Mouse (Mus musculus) heart, embryonic 12.5 days (tissue): Measurements from ENCODE around the gene Kctd17. TPM values are rescaled to one million over a fixed set of nuclear protein-coding genes. Genes with fewer than 3 reads are reported as not detected.
A peak's percentile ranks its signal among the peaks of the same experiment; 100 is the strongest.

Source experiments
- ATAC-seq: fragments of 200-750 bp; cut with Nextera tagmentation; 2 replicates; pipeline ENCODE4 v1.8.0; 2017; ENCODE audit warnings: moderate TSS enrichment, moderate library complexity; ENCODE audit not compliant: insufficient number of reproducible peaks, low FRiP score
- H3K27ac ChIP-seq: fragments of 300-500 bp; sonication (generic); 2 replicates; pipeline ENCODE4 v1.5.1; 2016; ENCODE audit warnings: mild to moderate bottlenecking, moderate library complexity; ENCODE audit not compliant: poor library complexity, severe bottlenecking
- H3K27me3 ChIP-seq: fragments of 300-500 bp; sonication (generic); replicated peaks from 2 replicates; pipeline ENCODE4 v1.6.1; 2016; ENCODE audit warnings: mild to moderate bottlenecking, moderate library complexity
- H3K36me3 ChIP-seq: fragments of 300-500 bp; sonication (generic); 2 replicates; pipeline ENCODE4 v1.6.1; 2016; ENCODE audit warnings: mild to moderate bottlenecking, moderate library complexity
- H3K4me1 ChIP-seq: fragments of 300-500 bp; sonication (generic); replicated peaks from 2 replicates; pipeline ENCODE4 v1.6.1; 2016; ENCODE audit warnings: mild to moderate bottlenecking
- H3K4me2 ChIP-seq: fragments of 300-500 bp; sonication (generic); 2 replicates; pipeline ENCODE4 v1.6.1; 2016; ENCODE audit warnings: mild to moderate bottlenecking, moderate library complexity
- H3K4me3 ChIP-seq: fragments of 300-500 bp; sonication (generic); 2 replicates; pipeline ENCODE4 v1.5.1; 2016; ENCODE audit warnings: mild to moderate bottlenecking
- H3K9ac ChIP-seq: fragments of 300-500 bp; sonication (generic); 2 replicates; pipeline ENCODE4 v1.6.1; 2016; ENCODE audit warnings: mild to moderate bottlenecking, moderate library complexity
- H3K9me3 ChIP-seq: fragments of 300-500 bp; sonication (generic); replicated peaks from 2 replicates; pipeline ENCODE4 v1.6.1; 2016; ENCODE audit warnings: mild to moderate bottlenecking, moderate library complexity
- WGBS: fragments of 180-500 bp; shearing (Covaris S2); methylation state at CpG from one replicate; pipeline ENCODE4 v1.1.7; 2016; 5-methylcytosine and 5-hydroxymethylcytosine counted together
- polyA plus RNA-seq: library from polyadenylated mRNA; unstranded; fragments of >200 nt; fragmentation: Nextera tagmentation; extraction: Ambion mirVana; gene quantifications from 2 replicates; pipeline ENCODE4 v1.2.1, GENCODE M21; 2016

Kctd17 gene
- polyA plus RNA-seq, 1 experiment from 2014 or later = 19.9 TPM

DNA sequence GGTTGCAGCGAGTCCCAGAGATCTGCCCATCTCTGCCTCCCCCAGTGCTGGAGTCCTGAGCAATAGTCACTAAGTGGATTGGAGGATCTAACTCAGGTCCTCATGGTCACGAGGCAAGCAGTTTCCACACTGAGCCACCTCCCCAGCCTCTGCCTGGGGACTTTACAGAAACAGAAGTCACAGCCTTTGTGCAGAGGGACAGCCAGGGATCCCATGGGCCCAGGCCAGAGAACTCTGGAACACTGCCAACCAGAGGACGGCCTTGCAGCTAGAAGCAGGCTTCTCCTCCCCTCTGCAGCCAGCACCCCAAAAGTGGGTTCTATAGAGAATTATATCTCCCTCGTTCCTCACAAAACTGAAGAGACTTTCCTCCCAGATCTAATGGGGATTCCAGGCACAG is 26.4 kb upstream of the Kctd17 start:
- no peak overlapping the region for H3K27ac ChIP-seq
- H3K4me2 ChIP-seq = no peak overlapping the region
- peak overlapping the region; percentile 25; the same call in 1 of the 2 replicates for H3K9ac ChIP-seq

GRCm38 (mm10) chr15:78402423-78402822 is 25.9 kb upstream of the Kctd17 start:
- no peak for ATAC-seq
- H3K27me3 ChIP-seq = peaks cover 2% of the 10 kb centered on the region; the same call in 1 of the 2 replicates
- H3K27ac ChIP-seq = no peak overlapping the region
- no peaks in the 10 kb centered on the region for H3K9me3 ChIP-seq
- 77% methylated on average over 7 of the region's 7 CpGs for WGBS
- peaks cover 49% of the 10 kb centered on the region for H3K4me1 ChIP-seq
- no peaks in the 10 kb centered on the region for H3K36me3 ChIP-seq
- no peak overlapping the region for H3K4me3 ChIP-seq
- H3K4me2 ChIP-seq = no peak overlapping the region
- no peak overlapping the region for H3K9ac ChIP-seq

More for the DNA sequence above, 26.4 kb upstream of the Kctd17 start:
- no peaks in the 10 kb centered on the region for H3K27me3 ChIP-seq
- ATAC-seq = no peak
- H3K36me3 ChIP-seq = no peaks in the 10 kb centered on the region
- WGBS = 49% methylated on average over 4 of the region's 4 CpGs
- H3K4me3 ChIP-seq = no peak overlapping the region
- peaks cover 44% of the 10 kb centered on the region for H3K4me1 ChIP-seq
- no peaks in the 10 kb centered on the region for H3K9me3 ChIP-seq

DNA sequence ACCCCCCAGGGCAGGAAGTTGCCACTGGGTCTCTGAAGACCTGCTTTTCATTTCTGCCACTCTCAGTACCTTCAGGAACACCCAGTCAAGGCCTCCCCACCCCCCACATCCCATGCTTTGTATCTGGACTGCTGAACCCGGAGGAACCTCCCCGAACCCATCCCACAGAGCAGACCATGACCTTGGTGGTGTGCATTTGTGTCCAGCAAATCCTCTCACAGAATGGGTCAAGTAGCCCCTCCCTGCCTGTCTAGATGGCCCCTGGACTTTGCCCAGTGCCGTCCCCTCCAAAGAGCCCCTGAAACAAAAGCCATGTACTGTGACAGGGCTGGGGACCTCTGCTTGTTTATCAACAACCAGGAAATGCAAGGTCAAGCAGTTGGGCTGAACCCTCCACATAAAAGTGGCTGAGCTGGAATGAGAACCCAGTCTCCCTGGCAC is 25.0 kb upstream of the Kctd17 start:
- no peaks in the 10 kb centered on the region for H3K9me3 ChIP-seq

GRCm38 (mm10) chr15:78403896-78404295 is 24.5 kb upstream of the Kctd17 start:
- Histone ChIP-seq H3K9ac (peak overlapping the region; percentile 4; the same call in 1 of the 2 replicates), H3K4me1 (peaks cover 53% of the 10 kb centered on the region), H3K27ac (0 out of 2 replicates have a peak overlapping the region, but pooled peaks have one; percentile 11), H3K36me3 (no peaks in the 10 kb centered on the region), H3K4me2 (peak overlapping the region; percentile 17; the same call in 1 of the 2 replicates), H3K9me3 (no peaks in the 10 kb centered on the region), H3K27me3 (peaks cover 16% of the 10 kb centered on the region), H3K4me3 (no peak overlapping the region)
- ATAC-seq = no peak
- 44% methylated on average over 1 of the region's 1 CpGs for WGBS

More for the DNA sequence above, 25.0 kb upstream of the Kctd17 start:
- 35% methylated on average over 3 of the region's 3 CpGs for WGBS
- peaks cover 53% of the 10 kb centered on the region for H3K4me1 ChIP-seq
- H3K4me3 ChIP-seq = no peak overlapping the region
- no peaks in the 10 kb centered on the region for H3K36me3 ChIP-seq
- ATAC-seq = no peak
- H3K27ac ChIP-seq = peak overlapping the region; percentile 11; the same call in 1 of the 2 replicates
- peak overlapping the region; percentile 17; the same call in 1 of the 2 replicates for H3K4me2 ChIP-seq
- H3K9ac ChIP-seq = peak overlapping the region; percentile 4; the same call in 1 of the 2 replicates
- H3K27me3 ChIP-seq = peaks cover 11% of the 10 kb centered on the region

GRCm38 (mm10) chr15:78405098-78405497 is 23.3 kb upstream of the Kctd17 start:
- ATAC-seq = no peak
- H3K27me3 ChIP-seq = peaks cover 28% of the 10 kb centered on the region
- H3K9me3 ChIP-seq = no peaks in the 10 kb centered on the region
- H3K4me2 ChIP-seq = peak overlapping the region; percentile 90
- H3K4me1 ChIP-seq = peaks cover 59% of the 10 kb centered on the region
- H3K36me3 ChIP-seq = no peaks in the 10 kb centered on the region
- H3K4me3 ChIP-seq = peak overlapping the region; percentile 69
- H3K9ac ChIP-seq = peak overlapping the region; percentile 83; the same call in 1 of the 2 replicates
- no peak overlapping the region for H3K27ac ChIP-seq
- WGBS = 55% methylated on average over 11 of the region's 11 CpGs

DNA sequence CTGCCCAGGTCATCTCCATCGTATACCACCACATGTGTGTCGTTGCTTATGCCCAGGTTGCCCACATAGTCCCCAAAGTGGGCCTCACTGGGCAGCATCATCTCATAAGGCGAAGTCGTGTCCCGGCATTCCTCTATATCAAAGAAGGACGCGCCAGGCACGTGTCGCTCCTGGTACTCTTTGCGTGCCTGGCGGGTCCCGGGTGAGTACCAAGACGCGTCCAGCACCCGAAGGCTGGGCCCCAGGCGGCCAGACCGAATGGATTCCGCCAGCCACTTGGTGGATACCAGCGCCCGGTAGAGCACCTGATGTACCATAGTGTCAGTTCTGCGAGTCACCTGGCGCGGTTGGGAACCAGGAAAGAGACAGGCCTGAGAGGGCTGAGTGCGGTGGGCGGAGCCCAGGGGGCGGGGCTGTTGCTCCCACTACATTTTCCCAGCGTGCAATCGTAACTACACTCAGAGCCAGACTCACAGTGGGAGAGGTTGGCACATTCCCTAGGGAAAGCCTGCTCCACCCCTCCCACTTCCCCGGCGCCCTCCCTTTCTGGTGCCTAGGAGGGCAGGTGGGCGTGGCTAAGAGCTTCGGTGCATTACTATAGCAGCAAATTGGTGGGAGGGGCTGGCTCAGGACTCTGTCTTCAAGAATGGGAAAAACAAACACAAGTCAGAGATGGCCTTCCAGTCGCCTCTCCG is 22.7 kb upstream of the Kctd17 start, which contains the start of gene Tst:
TSS of gene Tst (minus strand) at position 391 of the 695 bp plus-strand sequence.
- peak within 1 kb of the TSS; percentile 83 for H3K9ac ChIP-seq
- H3K27ac ChIP-seq = peak within 1 kb of the TSS; percentile 89
- peak within 1 kb of the TSS; percentile 69 for H3K4me3 ChIP-seq
- peaks cover 34% of the 10 kb centered on the region for H3K27me3 ChIP-seq
- H3K36me3 ChIP-seq = no peaks in the 10 kb centered on the region
- peak within 1 kb of the TSS; percentile 90 for H3K4me2 ChIP-seq
- H3K4me1 ChIP-seq = peaks cover 64% of the 10 kb centered on the region
- peak; percentile 67 for ATAC-seq
- WGBS = 2% methylated on average over 34 of the region's 34 CpGs
- H3K9me3 ChIP-seq = no peaks in the 10 kb centered on the region

GRCm38 (mm10) chr15:78406293-78406934 is 21.9 kb upstream of the Kctd17 start, which contains the start of gene Mpst:
Gene Mpst, plus strand, starts transcription at chr15:78406416.
- peak within 1 kb of the TSS; percentile 89 for H3K27ac ChIP-seq
- peak within 1 kb of the TSS; percentile 90 for H3K4me2 ChIP-seq
- H3K27me3 ChIP-seq = peaks cover 41% of the 10 kb centered on the region
- peaks cover 66% of the 10 kb centered on the region for H3K4me1 ChIP-seq
- peak; percentile 90 for ATAC-seq
- peak within 1 kb of the TSS; percentile 69 for H3K4me3 ChIP-seq
- H3K36me3 ChIP-seq = no peaks in the 10 kb centered on the region
- WGBS = under 1% methylated on average over 40 of the region's 40 CpGs
- peak within 1 kb of the TSS; percentile 83 for H3K9ac ChIP-seq
- H3K9me3 ChIP-seq = no peaks in the 10 kb centered on the region

DNA sequence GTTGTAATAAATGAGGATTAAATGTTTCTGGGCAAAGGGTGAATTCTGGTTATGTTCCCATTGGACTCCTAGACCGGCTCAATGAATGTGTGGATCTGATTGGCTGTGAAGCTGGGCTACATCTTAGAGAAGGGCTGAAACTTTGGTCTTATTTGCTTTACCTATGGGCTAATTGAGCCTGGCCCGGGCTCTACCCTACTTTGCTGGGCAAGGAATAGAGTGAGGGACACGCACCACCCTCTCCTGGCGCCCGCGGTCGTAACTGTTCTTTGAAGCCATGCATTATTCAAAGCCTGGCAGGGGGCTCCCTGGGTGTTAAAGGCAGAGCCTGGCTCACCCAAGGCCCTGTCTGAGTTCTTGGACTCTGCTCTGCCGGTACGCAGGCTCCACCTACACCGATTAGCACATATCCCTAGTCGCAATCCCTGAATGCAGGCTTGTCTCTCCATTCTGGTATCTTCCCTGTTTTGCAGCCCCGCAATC is 18.8 kb upstream of the Kctd17 start:
- Histone ChIP-seq H3K27me3 (peaks cover 50% of the 10 kb centered on the region), H3K27ac (no peak overlapping the region), H3K4me3 (peak overlapping the region; percentile 41), H3K9me3 (no peaks in the 10 kb centered on the region), H3K4me1 (peaks cover 46% of the 10 kb centered on the region), H3K9ac (peak overlapping the region; percentile 51), H3K4me2 (peak overlapping the region; percentile 71), H3K36me3 (no peaks in the 10 kb centered on the region)
- no peak for ATAC-seq
- WGBS = 15% methylated on average over 12 of the region's 12 CpGs

- Histone ChIP-seq H3K27ac (peak overlapping the region; percentile 13; the same call in 1 of the 2 replicates), H3K4me3 (no peak overlapping the region), H3K36me3 (no peaks in the 10 kb centered on the region), H3K4me1 (peaks cover 24% of the 10 kb centered on the region), H3K9ac (no peak overlapping the region), H3K9me3 (no peaks in the 10 kb centered on the region), H3K27me3 (peaks cover 41% of the 10 kb centered on the region), H3K4me2 (no peak overlapping the region)
- ATAC-seq = peak; percentile 86
- 80% methylated on average over 14 of the region's 14 CpGs for WGBS
These were observed 15.2 kb upstream of the Kctd17 start for GRCm38 (mm10) chr15:78413083-78413718.

DNA sequence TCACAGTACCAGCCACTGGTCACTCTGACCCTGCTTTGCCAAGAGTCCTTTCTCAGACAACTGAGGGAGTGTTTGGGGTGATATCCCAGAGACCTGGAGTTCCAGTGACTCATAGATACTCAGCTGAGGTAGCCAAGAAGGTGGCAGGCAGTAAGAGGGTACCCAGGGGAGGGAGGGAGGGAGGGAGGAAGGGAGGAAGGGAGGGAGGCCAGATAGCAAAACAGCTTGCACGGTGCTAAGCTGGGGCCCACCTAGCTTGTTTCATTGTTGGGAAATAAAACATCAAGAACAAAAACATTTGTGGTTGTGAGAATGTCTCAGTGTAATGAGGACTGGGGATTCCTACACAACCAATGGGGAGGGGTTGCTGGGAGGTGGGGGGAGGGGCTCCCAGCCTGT is 14.6 kb upstream of the Kctd17 start:
- no peak for ATAC-seq

More for the DNA sequence above, 14.6 kb upstream of the Kctd17 start:
- Histone ChIP-seq H3K27ac (no peak overlapping the region), H3K27me3 (peaks cover 38% of the 10 kb centered on the region), H3K4me3 (no peak overlapping the region), H3K4me1 (peaks cover 24% of the 10 kb centered on the region), H3K4me2 (no peak overlapping the region), H3K36me3 (no peaks in the 10 kb centered on the region), H3K9ac (no peak overlapping the region), H3K9me3 (no peaks in the 10 kb centered on the region)
- 47% methylated on average over 1 of the region's 1 CpGs for WGBS
